Mouse (Mus musculus) G1E (cell line): ENCODE results near the gene Pla2g4b.

Experiments used
- CTCF ChIP-seq: IDR thresholded peaks from 2 replicates; pipeline ENCODE4 v1.5.1; 2012; ENCODE audit warnings: low read depth, low read length, inconsistent platforms, mixed read lengths
- GATA1 ChIP-seq: IDR thresholded peaks from 2 replicates; pipeline ENCODE4 v1.6.1; 2012; ENCODE audit warnings: borderline replicate concordance, low read length, inconsistent platforms, mixed read lengths

GRCm38 (mm10) chr2:120058818-120059217 is 25.6 kb downstream of the Pla2g4b start:
- TF ChIP-seq GATA1 (no peak), CTCF (no peak)
